1 mouse cellular context compared by ENCODE assay signal in the genomic region with DNA sequence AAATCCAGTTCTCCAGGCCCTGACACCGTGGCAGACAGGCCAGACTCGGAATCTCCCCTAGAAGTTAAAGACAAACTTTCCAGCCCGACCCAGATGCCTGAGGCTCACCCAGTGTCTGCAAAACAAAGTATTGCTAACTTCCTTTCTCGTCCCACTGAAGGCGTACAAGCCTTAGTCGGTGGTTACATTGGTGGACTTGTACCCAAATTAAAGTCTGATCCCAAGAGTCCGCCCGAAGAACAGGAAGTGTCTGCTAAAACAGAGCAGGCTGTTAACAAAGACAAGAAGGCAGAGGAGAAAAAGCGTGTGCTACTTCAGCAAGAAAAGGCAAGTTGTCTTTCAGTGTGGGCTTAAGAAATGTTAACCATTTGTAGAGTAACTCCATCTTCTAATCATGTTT.
TF ChIP-seq lines count a peak whose summit lies in the region.

No protein-coding gene starts in this region.

TF ChIP-seq in CH12.LX, 34 proteins besides CTCF, POLR2A, EP300 and RAD21 (continued from another document):
- TF ChIP-seq IRF4 (IDR thresholded peaks at IDR 0.05; ENCODE audit: low read depth, low read length) (peak; percentile 20; the same call in 1 of the 2 replicates), ELF1 (IDR thresholded peaks at IDR 0.05; ENCODE audit: low read depth, low read length) (peak; percentile 74; the same call in 1 of the 2 replicates), CHD1 (IDR thresholded peaks at IDR 0.05; ENCODE audit: low read depth, low read length) (no peak), E2F4 (IDR thresholded peaks at IDR 0.05; ENCODE audit: insufficient replicate concordance, low read depth, low read length) (no peak)
TF ChIP-seq in CH12.LX: peak in this region for 9.
